Mouse (Mus musculus): ENCODE measurements around the gene Cryba4. TPM values are rescaled to one million over a fixed set of nuclear protein-coding genes. Genes with fewer than 3 reads are reported as not detected.

Cryba4 gene
- total RNA-seq, 2 experiments from 2014 or later: 0.78 to 1.0 TPM

DNA sequence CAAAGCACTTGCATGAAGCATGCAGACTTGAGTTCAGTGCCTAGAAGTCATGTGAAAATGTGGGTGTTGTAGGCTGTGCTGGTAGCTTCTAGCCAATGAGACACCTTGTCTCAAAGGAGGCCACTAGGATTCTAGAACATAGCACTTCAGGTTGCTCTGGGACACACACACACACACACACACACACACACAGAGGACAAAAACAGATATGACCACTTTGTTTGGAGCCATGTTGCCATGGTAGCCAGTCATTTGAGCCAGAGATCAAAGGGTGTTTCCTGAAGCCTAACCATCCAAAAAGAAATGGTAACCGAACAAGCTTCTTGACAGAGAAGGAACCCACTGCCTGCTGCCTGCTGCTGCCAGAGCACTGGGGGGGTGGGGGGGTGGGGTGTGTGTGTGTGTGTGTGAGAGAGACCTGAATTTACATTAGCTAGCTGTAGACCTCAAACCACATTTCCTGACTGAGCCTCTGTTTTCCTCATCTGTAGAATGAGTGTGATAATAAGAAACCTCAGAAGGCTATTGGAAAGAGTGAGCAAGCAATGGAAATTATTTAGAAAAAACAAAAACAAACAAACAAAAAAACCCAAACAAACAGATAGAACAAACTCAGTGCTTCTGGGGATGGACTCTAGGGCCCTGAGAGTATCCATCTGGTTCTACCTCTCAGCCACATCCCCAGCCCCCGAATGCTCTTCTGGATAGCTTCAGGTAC is 21.6 kb upstream of the Cryba4 start:
- intact Hi-C loops (cut with DNase I): no loop called here
- no peak for DNase-seq (ENCODE audit: low spot score in 2 of 2)

DNA sequence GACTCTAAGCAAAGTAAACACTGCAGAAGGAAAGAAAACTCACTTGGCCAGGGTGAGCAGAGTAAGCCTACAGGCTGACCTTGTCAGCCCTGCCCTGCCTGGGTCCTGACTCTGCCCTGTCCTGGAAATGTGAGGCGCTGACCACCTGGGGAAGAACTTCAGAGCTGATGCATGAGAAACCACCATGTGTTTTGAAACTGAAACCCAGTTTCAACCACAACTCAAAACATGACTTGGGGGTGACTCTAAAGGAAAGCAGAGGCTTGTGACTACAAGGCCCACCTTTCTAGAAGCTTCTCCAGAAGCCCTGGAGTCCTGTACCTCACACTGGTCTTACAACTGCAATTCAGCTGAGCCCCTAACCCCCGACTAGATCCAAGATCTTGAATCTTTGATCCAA is 20.6 kb upstream of the Cryba4 start:
- intact Hi-C loops (cut with DNase I): no loop called here
- no peak for DNase-seq (ENCODE audit: low spot score in 2 of 2)

DNA sequence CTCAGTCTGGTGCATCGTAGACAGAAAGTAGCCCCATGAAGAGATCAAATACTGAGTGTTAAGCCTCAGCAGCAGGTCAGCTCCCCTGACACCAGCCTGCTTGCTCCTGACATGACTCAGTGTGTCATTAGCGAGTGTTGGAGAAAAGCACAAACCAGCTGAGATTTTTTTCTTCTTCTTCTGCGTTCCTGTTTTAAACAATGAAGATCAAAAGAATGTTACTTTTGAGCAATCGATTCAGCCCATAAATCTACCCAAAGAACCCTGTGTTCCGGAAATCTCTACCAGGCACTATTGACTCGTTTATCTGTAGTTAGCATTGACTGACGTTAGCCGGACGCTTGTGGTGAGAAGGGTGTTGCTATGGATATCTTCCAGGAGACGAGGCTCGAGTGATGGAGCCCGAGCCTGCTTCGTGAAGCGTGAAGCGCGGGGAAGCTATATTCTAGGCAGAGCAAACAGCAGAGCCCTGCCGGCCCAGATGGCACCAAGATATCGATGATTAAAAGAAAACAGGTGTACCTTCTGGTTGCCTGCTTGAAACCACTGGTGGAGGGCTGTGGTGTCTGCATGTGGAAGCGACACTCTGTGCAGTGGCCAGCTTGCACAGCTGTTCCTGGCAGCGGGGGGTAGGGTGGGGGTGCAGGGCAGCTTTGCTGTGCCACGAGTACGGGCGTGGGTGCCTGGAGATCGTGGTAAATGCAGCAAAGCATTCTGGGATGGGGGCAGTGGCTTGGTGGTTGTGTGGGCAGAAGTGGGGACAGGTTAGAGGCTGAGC is 18.6 kb upstream of the Cryba4 start:
- DNase-seq (ENCODE audit: low spot score in 2 of 2): peak; percentile 65
- intact Hi-C loops (cut with DNase I): no loop called here

DNA sequence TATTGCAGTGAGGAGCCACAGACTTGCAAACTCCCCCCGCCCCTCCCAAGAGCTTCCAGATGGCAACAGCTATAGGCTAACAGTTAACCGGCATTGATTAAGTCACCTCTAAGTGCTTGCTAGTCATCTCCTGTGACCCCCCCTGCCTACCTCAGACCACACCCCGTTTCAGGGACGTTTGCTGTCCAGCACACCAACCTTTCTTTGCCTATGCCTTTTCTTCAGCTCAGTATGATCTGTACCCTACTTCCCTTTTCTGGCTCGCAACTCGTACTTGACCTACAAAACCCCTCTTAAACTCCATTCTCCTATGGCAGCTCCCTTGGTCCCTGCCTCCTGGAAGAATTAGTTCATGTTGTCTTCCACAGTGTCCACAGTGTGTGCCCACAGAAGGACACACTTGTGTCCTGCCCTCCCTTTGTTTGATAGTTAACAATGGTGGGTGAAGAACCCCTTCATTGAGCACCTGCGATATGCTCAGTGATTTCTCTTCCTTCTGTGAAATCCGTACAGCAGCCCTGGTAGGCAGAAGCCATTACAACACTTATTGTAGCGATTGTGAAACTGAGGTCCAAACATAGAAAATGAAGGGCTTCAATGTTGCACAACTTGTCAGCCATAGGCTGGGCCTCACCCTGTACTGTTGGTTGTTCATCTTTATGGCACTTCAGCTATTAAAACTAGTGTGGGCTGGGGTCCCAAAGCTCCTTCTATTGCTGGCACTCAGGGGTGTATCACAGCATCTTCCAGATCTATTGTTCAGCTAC is 13.9 kb upstream of the Cryba4 start:
- no peak for DNase-seq (ENCODE audit: low spot score in 2 of 2)
- intact Hi-C loops (cut with DNase I): no loop called here

DNA sequence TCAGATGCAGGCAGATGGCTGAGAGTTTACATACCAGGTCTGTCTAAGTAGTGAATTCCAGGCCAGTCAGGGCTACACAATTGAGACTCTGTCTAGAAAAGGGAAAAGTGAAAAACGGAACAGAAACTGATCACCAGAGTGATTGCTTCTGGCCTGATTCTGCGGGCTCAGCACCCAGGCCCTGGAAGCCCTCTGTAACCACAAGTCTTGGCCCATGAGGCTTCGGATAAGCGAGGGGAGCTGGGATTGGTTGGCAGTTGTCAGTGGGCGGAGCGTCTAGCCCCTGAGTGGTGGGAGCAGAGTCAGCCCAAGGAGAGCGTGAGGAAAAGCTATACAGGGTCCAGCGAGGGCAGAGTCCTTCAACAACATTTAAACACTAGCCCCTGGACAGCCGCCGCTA is 13.2 kb upstream of the Cryba4 start:
- peak in 1 of 2 experiments; percentile 49 for DNase-seq (ENCODE audit: low spot score in 2 of 2)
- intact Hi-C loops (cut with DNase I): no loop called here

DNA sequence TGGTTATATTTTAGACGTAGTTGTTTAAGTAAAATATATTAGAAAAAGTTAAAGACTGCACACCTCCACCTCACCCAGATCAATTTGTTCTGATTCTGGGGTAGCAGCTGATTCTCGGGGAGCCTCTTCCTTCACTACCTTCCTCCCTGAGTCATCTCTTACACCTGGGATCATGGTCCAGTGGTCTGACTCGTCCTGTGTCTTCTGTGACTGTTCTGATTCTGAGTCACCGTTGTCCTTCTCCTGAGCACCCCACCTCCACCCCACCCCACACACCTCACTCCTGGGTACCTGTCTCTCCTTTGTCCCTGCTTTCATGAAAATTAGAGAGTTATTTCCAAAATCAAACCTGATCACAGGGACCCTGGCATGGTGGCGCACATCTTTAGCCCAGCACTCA is 12.8 kb upstream of the Cryba4 start:
- DNase-seq (ENCODE audit: low spot score in 2 of 2): no peak
- intact Hi-C loops (cut with DNase I): no loop called here

DNA sequence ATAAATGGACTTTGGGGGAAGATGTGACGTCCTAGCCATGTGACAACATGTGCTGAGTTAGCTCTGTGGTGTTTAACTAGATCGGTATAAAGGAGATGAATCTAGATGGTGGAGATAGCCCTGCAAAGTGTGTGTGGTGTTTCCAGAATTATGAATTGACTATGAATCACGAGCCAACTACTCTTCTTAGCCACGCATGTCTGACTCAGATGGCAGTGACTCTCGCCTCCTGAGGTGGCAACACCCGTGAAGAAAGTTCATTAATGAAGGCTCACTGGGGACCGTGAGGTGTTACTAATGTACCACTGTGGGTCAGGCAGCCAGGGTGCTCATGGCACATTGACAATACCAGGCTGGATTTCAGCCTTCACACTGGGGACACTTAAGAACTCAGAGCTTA is 11.8 kb upstream of the Cryba4 start:
- intact Hi-C loops (cut with DNase I): no loop called here
- DNase-seq (ENCODE audit: low spot score in 2 of 2): no peak

DNA sequence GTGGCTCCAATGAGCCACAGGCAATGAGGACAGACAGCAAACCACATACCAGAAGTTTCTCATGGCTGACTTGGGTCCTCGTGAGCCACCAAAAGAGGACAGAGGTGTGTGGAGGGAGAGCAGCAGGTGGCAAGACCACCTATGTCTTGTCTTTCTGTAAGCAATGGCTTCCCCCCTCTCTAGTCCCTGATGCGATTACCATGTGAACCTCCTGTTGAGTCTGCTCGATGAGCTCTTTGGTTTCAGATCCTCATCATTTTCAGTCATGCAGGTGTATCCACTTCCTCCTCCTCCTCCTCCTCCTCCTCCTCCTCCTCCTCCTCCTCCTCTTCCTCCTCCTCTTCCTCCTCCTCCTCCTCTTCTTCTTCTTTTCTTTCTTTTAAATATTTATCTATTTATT is 8.5 kb upstream of the Cryba4 start:
- no peak for DNase-seq (ENCODE audit: low spot score in 2 of 2)
- intact Hi-C loops (cut with DNase I): no loop called here

DNA sequence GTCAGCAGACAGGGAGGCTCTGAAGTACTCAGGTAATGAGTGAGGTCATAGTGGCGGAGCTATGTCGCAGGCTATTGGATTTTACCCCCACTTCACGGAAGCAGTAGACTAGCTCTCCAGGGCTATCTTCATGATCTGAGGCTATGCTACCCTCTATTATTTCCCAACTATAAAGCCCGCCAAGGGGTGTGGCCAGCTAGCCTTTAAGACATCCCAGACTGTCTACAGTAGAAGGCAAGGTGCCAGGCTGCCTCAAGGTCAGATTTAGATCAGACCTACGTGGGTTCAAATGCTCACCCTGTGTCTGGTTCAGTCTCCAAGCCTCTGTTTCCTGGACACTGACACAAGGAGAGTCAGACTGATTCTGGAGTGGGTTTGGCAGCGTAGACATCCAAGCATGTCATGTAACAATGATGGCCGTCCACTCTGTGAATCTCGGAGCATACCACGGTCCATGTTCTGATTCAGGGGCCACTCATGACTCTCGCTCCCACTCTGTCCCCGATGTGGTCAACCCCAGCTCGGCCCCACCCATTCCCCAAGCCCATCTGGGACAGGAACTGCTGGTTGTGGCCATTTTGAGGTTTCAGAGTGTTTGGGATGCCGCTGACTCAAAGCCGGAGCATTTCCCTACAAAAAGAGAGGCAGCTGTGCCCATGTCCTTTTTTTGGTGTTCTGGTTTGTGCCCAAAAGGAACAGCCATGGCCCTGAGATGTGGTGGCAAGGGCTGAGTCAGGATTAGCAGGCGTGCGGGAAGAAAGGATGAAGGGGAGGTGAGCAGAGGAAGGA is 7.7 kb upstream of the Cryba4 start:
- DNase-seq (ENCODE audit: low spot score in 2 of 2): no peak
- intact Hi-C loops (cut with DNase I): no loop called here

DNA sequence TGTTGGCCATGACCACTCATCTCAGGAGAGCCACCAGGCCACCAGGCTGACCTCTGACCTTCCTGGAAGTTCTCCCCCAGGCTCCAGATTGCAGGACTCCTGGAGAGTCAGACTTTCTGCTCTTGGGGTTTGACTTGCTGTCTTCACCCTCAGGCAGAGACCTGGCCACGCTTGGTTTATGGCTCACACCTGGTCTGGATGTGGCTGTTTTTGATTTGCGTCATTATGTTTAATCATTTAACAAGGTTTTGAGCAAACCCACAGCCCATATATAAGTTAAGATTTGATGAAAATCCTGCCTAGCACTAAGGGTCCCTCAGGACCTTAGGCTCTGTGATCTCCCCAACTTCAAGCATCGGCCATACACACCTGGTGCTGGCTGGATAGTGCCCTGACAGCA is 5.6 kb upstream of the Cryba4 start:
- no peak for DNase-seq (ENCODE audit: low spot score in 2 of 2)
- intact Hi-C loops (cut with DNase I): no loop called here

DNA sequence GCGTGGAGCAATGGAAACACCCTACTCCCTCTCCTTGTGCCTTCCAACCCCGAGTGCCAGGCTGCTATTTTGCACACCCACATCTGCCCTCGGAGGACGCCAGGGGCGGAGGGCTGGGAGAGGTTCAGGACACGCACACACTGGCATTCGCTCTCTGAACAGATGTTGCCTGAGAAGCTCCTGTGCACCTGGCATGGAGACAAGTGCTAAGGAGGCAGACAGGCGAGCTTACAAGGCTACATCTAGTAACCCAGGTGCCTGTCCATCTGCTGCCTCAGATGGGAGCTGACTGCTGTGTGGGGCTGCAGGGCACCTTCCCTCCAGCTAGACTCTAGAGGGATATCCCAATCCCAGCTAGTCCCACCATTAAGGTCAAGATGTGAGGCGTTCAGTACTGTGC is 4.1 kb upstream of the Cryba4 start:
- no peak for DNase-seq (ENCODE audit: low spot score in 2 of 2)
- intact Hi-C loops (cut with DNase I): no loop called here

DNA sequence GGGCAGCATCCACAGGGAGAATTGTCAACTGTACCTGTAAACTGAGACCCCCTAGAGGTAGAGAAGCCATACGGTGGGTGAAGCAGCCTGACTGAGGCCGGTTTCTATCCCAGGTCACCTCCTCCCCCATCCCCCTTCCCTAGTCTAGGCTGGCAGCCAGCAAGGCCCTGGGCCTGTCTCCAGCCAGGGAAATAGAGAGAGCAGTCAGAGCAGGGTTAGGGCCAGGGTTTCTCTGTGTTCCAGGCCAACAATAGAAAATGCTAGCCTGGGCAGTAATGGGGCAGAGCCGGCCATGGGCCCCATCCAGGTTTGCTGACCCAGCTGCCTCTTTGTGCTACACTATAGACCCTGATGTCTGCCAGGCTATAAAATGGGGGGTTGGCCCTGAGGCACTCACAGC is 3.1 kb upstream of the Cryba4 start, which contains the start of gene Crybb1:
Gene Crybb1, plus strand, starts transcription at position 390 of the 400 bp plus-strand sequence.
- intact Hi-C loops (cut with DNase I): no loop called here
- peak; percentile 51 to 77 for DNase-seq (ENCODE audit: low spot score in 2 of 2)

DNA sequence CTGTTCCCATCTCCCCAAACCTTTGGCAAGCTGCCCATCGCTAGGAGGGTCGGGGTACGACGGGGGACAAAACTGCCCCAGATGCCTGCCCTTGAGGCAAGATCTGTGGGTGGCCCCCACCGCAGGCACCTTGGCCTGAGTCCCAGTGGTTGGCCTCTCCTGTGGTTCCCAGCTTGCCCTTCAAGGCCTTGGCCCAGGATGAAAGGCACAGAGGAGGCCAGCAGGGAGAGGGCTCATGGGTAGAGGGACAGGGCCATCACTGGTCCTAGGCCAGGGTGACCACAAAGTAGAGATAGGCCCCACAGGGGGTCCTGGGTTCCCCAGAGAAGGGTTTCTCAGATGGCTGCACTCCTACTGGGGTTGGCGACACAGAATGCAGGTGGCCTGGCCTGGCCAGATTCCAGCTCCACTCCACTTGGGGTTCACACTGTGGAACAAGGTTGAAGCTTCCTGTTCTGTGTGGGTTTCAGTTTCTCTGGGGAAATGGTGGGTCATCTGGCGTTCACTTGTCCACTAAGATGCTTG is 2.0 kb upstream of the Cryba4 start:
- DNase-seq (ENCODE audit: low spot score in 2 of 2): peak; percentile 52 to 68
- intact Hi-C loops (cut with DNase I): no loop called here

DNA sequence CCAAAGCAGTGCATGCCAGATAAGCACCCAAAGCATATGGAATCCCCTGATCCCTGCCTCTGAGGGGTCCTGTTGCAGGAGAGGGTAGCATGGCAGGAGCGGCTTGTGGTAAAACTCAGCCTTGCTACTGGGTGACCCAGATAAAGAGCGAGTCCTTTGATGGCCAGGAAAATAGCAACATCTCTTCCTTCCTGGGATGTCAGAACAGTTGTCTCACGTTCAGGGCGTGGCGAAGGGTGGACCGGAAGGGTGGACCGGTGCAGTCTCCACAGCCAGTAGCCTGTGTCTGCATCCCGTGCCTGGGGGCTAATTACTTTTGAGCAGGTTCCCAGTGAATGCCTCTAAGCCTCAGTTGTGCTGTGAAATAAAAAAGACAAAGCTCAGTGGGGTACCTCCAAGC is 851 bp upstream of the Cryba4 start:
- intact Hi-C loops (cut with DNase I): no loop called here
- DNase-seq (ENCODE audit: low spot score in 2 of 2): no peak

DNA sequence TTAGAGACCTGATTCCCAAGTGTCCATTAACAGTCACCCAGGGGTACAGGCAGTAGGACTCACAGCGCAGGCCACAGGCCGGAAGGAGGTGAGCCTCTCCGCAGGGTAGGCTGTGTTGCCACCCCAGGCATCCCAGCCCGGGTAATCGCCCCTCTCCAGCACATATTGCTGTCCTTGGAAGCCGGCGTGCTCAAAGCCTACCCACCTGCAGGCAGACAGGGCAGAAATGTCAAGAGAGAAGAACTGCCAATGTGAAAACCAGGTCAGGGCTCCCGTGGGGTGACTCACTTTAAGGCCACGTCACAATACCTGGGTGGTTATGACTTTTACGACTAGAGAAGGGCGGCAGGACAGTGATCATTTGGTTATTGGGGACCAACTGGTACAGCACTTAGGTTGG is 3.2 kb downstream of the Cryba4 start:
- DNase-seq (ENCODE audit: low spot score in 2 of 2): no peak
- intact Hi-C loops (cut with DNase I): no loop called here

DNA sequence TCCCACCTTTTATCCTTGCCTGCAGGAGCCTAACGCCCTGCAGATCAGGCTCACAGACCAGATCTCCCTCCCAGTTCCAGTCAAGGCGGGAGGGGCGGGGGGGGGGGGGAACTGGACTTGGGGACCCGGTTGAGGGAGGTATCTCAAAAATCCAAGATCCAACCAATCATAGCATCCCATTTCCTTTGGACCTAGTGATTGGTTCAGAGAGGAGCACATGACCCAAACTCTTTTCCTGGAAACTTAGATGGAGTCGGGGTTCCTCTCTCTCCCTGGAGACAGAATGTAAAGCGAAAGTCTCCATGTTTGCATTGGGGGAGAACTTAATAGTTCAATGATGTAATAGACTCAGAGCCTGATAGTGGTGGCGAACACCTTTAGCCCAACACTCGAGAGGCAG is 4.9 kb downstream of the Cryba4 start:
- intact Hi-C loops (cut with DNase I): no loop called here
- DNase-seq (ENCODE audit: low spot score in 2 of 2): no peak

DNA sequence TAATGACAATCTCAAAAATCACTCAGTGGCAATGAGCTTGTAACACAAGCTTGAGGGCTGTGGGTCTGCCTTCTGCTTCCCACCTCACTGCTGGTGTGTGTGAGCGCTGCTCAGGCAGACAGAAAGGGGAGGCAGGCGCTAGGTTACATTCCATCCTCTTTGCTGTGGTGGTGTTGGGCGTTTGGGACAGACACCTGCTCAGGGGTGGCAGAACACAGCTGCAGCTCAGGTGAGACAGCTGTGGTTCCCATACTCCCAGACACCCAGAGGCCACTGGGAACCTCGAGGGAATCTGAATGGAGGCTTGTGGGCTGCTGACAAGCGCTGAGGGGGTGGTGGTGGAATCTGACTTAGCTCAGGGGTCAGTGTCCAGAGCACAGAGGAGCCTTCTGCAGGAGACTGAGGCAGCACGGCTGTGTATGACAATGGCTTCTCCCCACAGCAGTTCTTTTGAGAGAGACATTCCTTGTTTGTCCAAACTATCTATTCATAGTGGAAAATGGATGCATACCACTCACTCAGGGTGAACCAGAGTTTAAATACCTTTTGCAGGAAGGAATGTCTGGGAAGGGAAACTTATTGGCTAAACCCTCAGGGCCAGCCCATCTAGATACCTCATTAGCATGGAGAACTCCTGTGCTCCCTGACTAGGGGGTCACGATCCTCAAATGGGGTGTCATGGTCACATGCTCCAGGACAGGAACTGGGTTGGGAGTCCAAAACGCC is 7.3 kb downstream of the Cryba4 start:
- no peak for DNase-seq (ENCODE audit: low spot score in 2 of 2)
- intact Hi-C loops (cut with DNase I): loop anchor here (5.0 kb wide), 1 partner anchor 182 kb away; no protein-coding TSS in a partner anchor

DNA sequence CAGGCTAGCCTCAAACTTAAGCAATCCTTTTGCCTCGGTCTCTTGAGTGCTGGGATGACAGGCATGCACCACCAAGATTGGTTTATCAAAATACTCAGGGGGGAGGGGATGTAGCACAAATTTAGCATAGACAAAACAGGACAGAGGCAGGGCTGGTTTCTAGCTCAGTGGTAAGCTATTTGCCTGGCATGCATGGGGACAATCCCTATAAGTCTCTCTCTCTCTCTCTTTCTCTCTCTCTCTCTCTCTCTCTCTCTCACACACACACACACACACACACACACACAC is 8.1 kb downstream of the Cryba4 start:
- no peak for DNase-seq (ENCODE audit: low spot score in 2 of 2)
- intact Hi-C loops (cut with DNase I): loop anchor here (5.0 kb wide), 1 partner anchor 183 kb away; no protein-coding TSS in a partner anchor

All from left cerebral cortex, postnatal 25 days (tissue).